Comparison of ENCODE assay signal across 8 mouse cellular contexts in genomic region chr6:86364442-86365141, GRCm38 (mm10). TPM values are rescaled to one million over a fixed set of nuclear protein-coding genes. Genes with fewer than 3 reads are reported as not detected.
DNase-seq lines count a peak whose midpoint lies in the region; ATAC-seq and TF ChIP-seq lines count a peak whose summit lies in the region.

No protein-coding gene starts in this region.

- H3K36me3 ChIP-seq in forebrain, embryonic 16.5 days (ENCODE audit: control insufficient read depth, insufficient read depth) = no peaks in the 10 kb centered on the region

- H3K27me3 ChIP-seq in forebrain, embryonic 16.5 days (replicated peaks; ENCODE audit: control insufficient read depth, insufficient read depth, low read length) = no peaks in the 10 kb centered on the region

- H3K9me3 ChIP-seq in forebrain, embryonic 16.5 days (ENCODE audit: control insufficient read depth, low read length) = no peaks in the 10 kb centered on the region

- DNase-seq in ES-CJ7 (ENCODE audit: low read depth, low spot score) = peak; percentile 91
- DNase-seq in cerebellum, adult 11-12 months = peak; percentile 81
- DNase-seq in heart, postnatal 36 days = peak; percentile 77 to 81
- peak; percentile 68 to 88 for DNase-seq in layer of hippocampus, adult 18-20 months (ENCODE audit: low spot score in 2 of 2)
- DNase-seq in lung, adult 2 months = peak; percentile 68
- DNase-seq in testis, postnatal 14 days (ENCODE audit: low spot score) = peak; percentile 76

- peak; percentile 55 for ATAC-seq in forebrain, embryonic 16.5 days
- peak; percentile 49 for ATAC-seq in neutrophil, adult 5-6 weeks (ENCODE audit: extremely low read depth, insufficient number of reproducible peaks, low FRiP score, poor library complexity, severe bottlenecking)

- intact Hi-C loops in heart, postnatal 36 days (cut with DNase I) = loop anchor here (1.0 to 5.0 kb wide), 6 partner anchors 38 to 342 kb away; partner anchors contain the start of genes C87436 and Tgfa

- TF ChIP-seq POLR2A in lung, adult 2 months (IDR thresholded peaks at IDR 0.05; ENCODE audit: borderline replicate concordance, extremely low read depth, low read depth, low read length) = no peak

- 1% methylated on average over 17 of the region's 17 CpGs for WGBS in forebrain, embryonic 16.5 days
- under 1% methylated on average over 17 of the region's 17 CpGs for WGBS in lung, adult 2 months

- TF ChIP-seq CTCF in lung, adult 2 months (IDR thresholded peaks at IDR 0.05; ENCODE audit: insufficient read depth, low read length) = peak; percentile 66

- H3K27ac ChIP-seq in forebrain, embryonic 16.5 days (ENCODE audit: low read length) = peak overlapping the region; percentile 86

- peak overlapping the region; percentile 89 for H3K4me2 ChIP-seq in forebrain, embryonic 16.5 days (ENCODE audit: low read length)

- peaks cover 14% of the 10 kb centered on the region for H3K4me1 ChIP-seq in forebrain, embryonic 16.5 days (replicated peaks; ENCODE audit: control insufficient read depth, insufficient read depth, low read length)
- H3K4me1 ChIP-seq in lung, adult 2 months (ENCODE audit: control insufficient read depth, insufficient read depth, low read length) = 0 out of 2 replicates have a peak, but pooled peaks cover 3% of the 10 kb centered on the region

- peak overlapping the region; percentile 83 for H3K9ac ChIP-seq in forebrain, embryonic 16.5 days (replicated peaks; ENCODE audit: low read depth, low read length)

- peak overlapping the region; percentile 70 for H3K4me3 ChIP-seq in forebrain, embryonic 16.5 days (replicated peaks; ENCODE audit: low read length)
- H3K4me3 ChIP-seq in lung, adult 2 months (replicated peaks; ENCODE audit: extremely low read depth, low read depth, low read length) = peak overlapping the region; percentile 65

RNA-seq across cellular contexts. Expression of gene Fam136a, which starts 0.9 kb away (rescaled TPM):
- polyA plus RNA-seq in forebrain, embryonic 16.5 days (2015; fragmentation: Nextera tagmentation; extraction: Ambion mirVana) = 128 TPM in 2 replicates
- total RNA-seq in heart, postnatal 36 days (2021) = 10 to 100 TPM; 26.8 to 28.9 TPM
- total RNA-seq in layer of hippocampus, adult 18-20 months (2021) = 10 to 100 TPM; 29.2 to 31.6 TPM
- 8.3 and 8.5 TPM in 2 replicates for polyA plus RNA-seq in lung, adult 2 months (2012; rRNA removed)
- total RNA-seq in neutrophil, adult 5-6 weeks (2017) = 15.3 and 23.0 TPM in 2 replicates

RNA-seq across cellular contexts. Expression of gene Snrpg, which starts 6.5 kb away (rescaled TPM):
- 420 and 457 TPM in 2 replicates for polyA plus RNA-seq in forebrain, embryonic 16.5 days (2015; fragmentation: Nextera tagmentation; extraction: Ambion mirVana)
- 10 to 100 TPM; 34.1 to 42.1 TPM for total RNA-seq in heart, postnatal 36 days (2021)
- 10 to 100 TPM; 55.5 to 74.0 TPM for total RNA-seq in layer of hippocampus, adult 18-20 months (2021)
- 30.3 and 36.8 TPM in 2 replicates for polyA plus RNA-seq in lung, adult 2 months (2012; rRNA removed)
- 30.7 and 39.0 TPM in 2 replicates for total RNA-seq in neutrophil, adult 5-6 weeks (2017)

RNA-seq across cellular contexts. Expression of gene Pcyox1, which starts 32.4 kb away (rescaled TPM):
- 104 and 119 TPM in 2 replicates for polyA plus RNA-seq in forebrain, embryonic 16.5 days (2015; fragmentation: Nextera tagmentation; extraction: Ambion mirVana)
- 10 to 100 TPM; 74.9 to 92.7 TPM for total RNA-seq in heart, postnatal 36 days (2021)
- total RNA-seq in layer of hippocampus, adult 18-20 months (2021) = 100 to 1,000 TPM; 111 to 113 TPM
- polyA plus RNA-seq in lung, adult 2 months (2012; rRNA removed) = 25.6 and 28.6 TPM in 2 replicates
- 14.5 and 15.2 TPM in 2 replicates for total RNA-seq in neutrophil, adult 5-6 weeks (2017)

RNA-seq across cellular contexts. Expression of gene Tia1, which starts 39.4 kb away (rescaled TPM):
- 370 and 414 TPM in 2 replicates for polyA plus RNA-seq in forebrain, embryonic 16.5 days (2015; fragmentation: Nextera tagmentation; extraction: Ambion mirVana)
- 10 to 100 TPM; 18.1 to 26.4 TPM for total RNA-seq in heart, postnatal 36 days (2021)
- total RNA-seq in layer of hippocampus, adult 18-20 months (2021) = 100 to 1,000 TPM; 114 to 120 TPM
- polyA plus RNA-seq in lung, adult 2 months (2012; rRNA removed) = 12.8 and 22.0 TPM in 2 replicates
- 146 and 162 TPM in 2 replicates for total RNA-seq in neutrophil, adult 5-6 weeks (2017)

Comparison
In these comparisons a context has a peak if more than half of its experiments do, and no peak if none do; other contexts are left out.
1. Peak in every context shown above with its lines: DNase-seq, ATAC-seq, H3K4me3 ChIP-seq and H3K27ac ChIP-seq.